Mouse (Mus musculus) embryonic facial prominence, embryonic 10.5 days (tissue): ENCODE results near the gene Mmp25. TPM values are rescaled to one million over a fixed set of nuclear protein-coding genes. Genes with fewer than 3 reads are reported as not detected.
A peak's percentile ranks its signal among the peaks of the same experiment; 100 is the strongest.

Experiments
- DNase-seq: peaks from one replicate; pipeline ENCODE4 v3.0.0-alpha.2; 2017; ENCODE audit warnings: low spot score
- H3K27ac ChIP-seq: fragments of 300-500 bp; sonication (generic); replicated peaks from 2 replicates; pipeline ENCODE4 v1.5.1; 2016; ENCODE audit warnings: mild to moderate bottlenecking
- H3K27me3 ChIP-seq: fragments of 300-500 bp; sonication (generic); replicated peaks from 2 replicates; pipeline ENCODE4 v1.6.1; 2016; ENCODE audit warnings: low read depth, mild to moderate bottlenecking; ENCODE audit not compliant: poor library complexity, severe bottlenecking
- H3K36me3 ChIP-seq: fragments of 300-500 bp; sonication (generic); replicated peaks from 2 replicates; pipeline ENCODE4 v1.6.1; 2016; ENCODE audit warnings: mild to moderate bottlenecking, moderate library complexity
- H3K4me1 ChIP-seq: fragments of 300-500 bp; sonication (generic); 2 replicates; pipeline ENCODE4 v1.6.1; 2016
- H3K4me3 ChIP-seq: fragments of 300-500 bp; sonication (generic); 2 replicates; pipeline ENCODE4 v1.5.1; 2016; ENCODE audit warnings: mild to moderate bottlenecking, moderate library complexity
- H3K9me3 ChIP-seq: fragments of 300-500 bp; sonication (generic); 2 replicates; pipeline ENCODE4 v1.6.1; 2016; ENCODE audit warnings: mild to moderate bottlenecking
- WGBS: fragments of 180-500 bp; shearing (Covaris S2); methylation state at CpG from one replicate; pipeline ENCODE4 v1.1.7; 2016; 5-methylcytosine and 5-hydroxymethylcytosine counted together
- polyA plus RNA-seq: library from polyadenylated mRNA; unstranded; fragments of >200 nt; fragmentation: Nextera tagmentation; extraction: Ambion mirVana; gene quantifications from 2 replicates; pipeline ENCODE4 v1.2.1, GENCODE M21; 2016

Mmp25 gene
- polyA plus RNA-seq, 1 experiment from 2014 or later = 0.69 TPM

GRCm38 (mm10) chr17:23592926-23593300 is 52.2 kb downstream of the Mmp25 start:
- Histone ChIP-seq H3K27ac (peak overlapping the region; percentile 88), H3K4me3 (peak overlapping the region; percentile 68), H3K36me3 (no peaks in the 10 kb centered on the region), H3K4me1 (peaks cover 10% of the 10 kb centered on the region), H3K9me3 (no peaks in the 10 kb centered on the region), H3K27me3 (no peaks in the 10 kb centered on the region)
- 15% methylated on average over 13 of the region's 13 CpGs for WGBS
- no peak for DNase-seq

- Histone ChIP-seq H3K9me3 (no peaks in the 10 kb centered on the region), H3K27ac (peak overlapping the region; percentile 88)
- 8% methylated on average over 34 of the region's 34 CpGs for WGBS
Observed at GRCm38 (mm10) chr17:23592208-23592925, 52.7 kb downstream of the Mmp25 start.

DNA sequence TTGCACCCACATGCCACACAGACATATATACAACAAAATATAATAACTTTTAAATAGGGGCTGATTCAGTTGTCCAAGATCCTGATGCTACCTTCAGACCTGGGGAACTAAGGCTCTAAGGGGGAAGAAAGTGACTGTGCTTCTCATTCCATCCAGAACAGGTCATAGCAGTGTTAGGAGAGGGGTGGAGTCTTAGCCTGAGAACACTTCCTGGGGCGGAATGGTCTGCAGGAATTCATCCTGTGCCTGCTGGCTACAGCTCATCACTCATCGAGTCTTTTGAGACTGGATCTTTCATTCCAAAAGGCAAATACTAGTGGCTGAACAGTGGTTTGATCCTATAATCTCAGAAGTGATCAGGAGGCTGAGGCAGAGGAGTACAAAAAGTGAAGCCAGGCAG is 57.8 kb downstream of the Mmp25 start:
- WGBS = 60% methylated on average over 2 of the region's 2 CpGs
- Histone ChIP-seq H3K4me1 (peaks cover 27% of the 10 kb centered on the region), H3K4me3 (no peak overlapping the region), H3K27ac (no peak overlapping the region), H3K27me3 (no peaks in the 10 kb centered on the region), H3K36me3 (peaks cover 21% of the 10 kb centered on the region), H3K9me3 (no peaks in the 10 kb centered on the region)
- DNase-seq = no peak

More at GRCm38 (mm10) chr17:23592208-23592925, 52.7 kb downstream of the Mmp25 start:
- H3K4me1 ChIP-seq = peaks cover 10% of the 10 kb centered on the region
- peak overlapping the region; percentile 68 for H3K4me3 ChIP-seq
- H3K36me3 ChIP-seq = no peaks in the 10 kb centered on the region
- H3K27me3 ChIP-seq = no peaks in the 10 kb centered on the region
- peak; percentile 99 for DNase-seq

DNA sequence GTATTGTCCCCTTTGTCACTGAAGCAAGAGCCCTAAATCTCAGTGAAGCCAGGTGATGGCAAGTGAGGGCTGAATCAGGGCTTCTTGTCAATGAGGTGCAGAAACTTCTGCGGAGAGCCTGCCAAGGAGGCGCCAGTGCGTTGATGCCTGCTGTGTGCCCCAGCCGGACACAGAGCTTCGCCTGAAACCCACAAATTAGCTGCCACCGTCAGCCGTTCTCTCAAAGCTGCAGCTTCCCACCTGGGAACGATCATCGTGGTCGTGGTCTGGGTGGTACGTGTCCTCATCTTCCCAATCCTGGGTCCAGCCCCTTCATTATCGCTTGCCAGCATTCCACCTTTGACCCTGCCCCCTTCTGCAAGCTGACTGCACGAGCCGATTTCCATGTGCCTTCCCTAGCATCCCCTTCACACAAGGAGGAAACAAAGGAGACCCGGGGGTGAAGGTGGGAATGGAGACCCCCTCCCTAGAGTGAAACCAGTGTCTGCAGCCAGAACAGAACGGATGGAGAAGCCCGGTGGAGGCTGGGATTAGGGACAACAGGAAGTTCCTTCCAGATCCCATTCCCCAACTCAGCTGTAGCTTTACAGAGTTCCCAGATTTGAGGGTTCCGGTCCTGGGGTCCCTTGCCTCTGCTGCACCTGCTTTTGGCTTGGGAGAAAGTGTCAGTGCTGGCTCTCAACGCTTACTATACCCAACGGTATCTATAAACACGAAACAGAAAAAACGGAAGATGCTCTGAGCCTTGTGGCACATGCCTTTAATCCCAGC is 59.2 kb downstream of the Mmp25 start:
- Histone ChIP-seq H3K9me3 (no peaks in the 10 kb centered on the region), H3K27ac (peak overlapping the region; percentile 85), H3K36me3 (peaks cover 25% of the 10 kb centered on the region), H3K4me1 (peaks cover 25% of the 10 kb centered on the region), H3K4me3 (peak overlapping the region; percentile 73), H3K27me3 (no peaks in the 10 kb centered on the region)
- under 1% methylated on average over 22 of the region's 22 CpGs for WGBS
- peak; percentile 78 for DNase-seq

DNA sequence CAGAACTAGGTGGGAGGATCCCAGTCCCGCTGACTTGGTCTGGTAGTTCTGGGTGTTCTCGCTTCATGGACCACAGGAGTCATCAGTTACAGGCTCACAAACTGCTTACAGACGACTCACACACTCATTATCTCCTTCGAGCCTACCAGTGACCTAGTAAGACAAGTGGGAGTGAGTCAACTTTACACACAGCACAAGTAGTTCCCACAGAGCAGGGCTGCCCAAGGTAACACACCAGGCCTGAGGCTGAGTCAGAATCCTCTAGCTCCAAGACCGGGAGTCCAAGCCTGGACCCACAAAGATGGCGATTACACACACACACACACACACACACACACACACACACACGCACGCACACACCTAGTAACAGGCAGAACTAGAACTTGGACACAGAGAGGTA is 60.3 kb downstream of the Mmp25 start:
- Histone ChIP-seq H3K9me3 (no peaks in the 10 kb centered on the region), H3K4me3 (peak overlapping the region; percentile 73), H3K27me3 (no peaks in the 10 kb centered on the region), H3K27ac (no peak overlapping the region), H3K4me1 (peaks cover 25% of the 10 kb centered on the region), H3K36me3 (peaks cover 36% of the 10 kb centered on the region)
- no peak for DNase-seq
- WGBS = 86% methylated on average over 8 of the region's 8 CpGs

Other genes starting within 250 kb of the Mmp25 start
- gene Vmn2r117, start 165.6 kb downstream of the Mmp25 start, polyA plus RNA-seq = not detected in 2 replicates
- 27.2 and 31.0 TPM in 2 replicates for gene Zfp213, start 81.0 kb downstream of the Mmp25 start, polyA plus RNA-seq
- 22.4 and 24.4 TPM in 2 replicates for gene Zfp13, start 45.8 kb downstream of the Mmp25 start, polyA plus RNA-seq
- 0.71 and 1.0 TPM in 2 replicates for gene Zscan10, start 44.4 kb downstream of the Mmp25 start, polyA plus RNA-seq
- 0.85 and 1.2 TPM in 2 replicates for gene Bicdl2, start 15.2 kb upstream of the Mmp25 start, polyA plus RNA-seq
- 30.4 and 39.7 TPM in 2 replicates for gene Hcfc1r1, start 28.3 kb upstream of the Mmp25 start, polyA plus RNA-seq
- 70.9 and 72.2 TPM in 2 replicates for gene Thoc6, start 28.6 kb upstream of the Mmp25 start, polyA plus RNA-seq
- 4.6 and 6.4 TPM in 2 replicates for gene Tnfrsf12a, start 32.2 kb upstream of the Mmp25 start, polyA plus RNA-seq
- 77.2 and 81.3 TPM in 2 replicates for gene Cldn6, start 34.0 kb upstream of the Mmp25 start, polyA plus RNA-seq
- 10.5 and 13.5 TPM in 2 replicates for gene Cldn9, start 38.7 kb upstream of the Mmp25 start, polyA plus RNA-seq
- gene 1520401A03Rik, start 77.5 kb upstream of the Mmp25 start, polyA plus RNA-seq = 0.05 TPM in 1 of 2 replicates, not detected in the other
- 61.6 and 62.0 TPM in 2 replicates for gene Pkmyt1, start 81.1 kb upstream of the Mmp25 start, polyA plus RNA-seq
- 12.6 and 14.1 TPM in 2 replicates for gene Paqr4, start 95.6 kb upstream of the Mmp25 start, polyA plus RNA-seq
- 8.3 and 9.6 TPM in 2 replicates for gene Kremen2, start 100.6 kb upstream of the Mmp25 start, polyA plus RNA-seq
- 168 and 178 TPM in 2 replicates for gene Flywch1, start 126.3 kb upstream of the Mmp25 start, polyA plus RNA-seq
- gene Flywch2, start 140.8 kb upstream of the Mmp25 start, polyA plus RNA-seq = 35.4 and 41.3 TPM in 2 replicates
- 511 and 516 TPM in 2 replicates for gene Srrm2, start 145.3 kb upstream of the Mmp25 start, polyA plus RNA-seq
- 1,075 and 1,103 TPM in 2 replicates for gene Elob, start 183.9 kb upstream of the Mmp25 start, polyA plus RNA-seq
- gene Prss33, start 190.8 kb upstream of the Mmp25 start, polyA plus RNA-seq = 0.21 TPM in 1 of 2 replicates, not detected in the other
- 0.45 TPM in 1 of 2 replicates, not detected in the other for gene Prss32, start 198.6 kb upstream of the Mmp25 start, polyA plus RNA-seq
- gene Prss41, start 198.9 kb upstream of the Mmp25 start, polyA plus RNA-seq = 3.2 and 3.6 TPM in 2 replicates
- gene Prss21, start 222.8 kb upstream of the Mmp25 start, polyA plus RNA-seq = not detected in 2 replicates
- not detected in 2 replicates for gene Dcpp1, start 235.6 kb upstream of the Mmp25 start, polyA plus RNA-seq
- not detected in 2 replicates for gene Dcpp2, start 235.6 kb upstream of the Mmp25 start, polyA plus RNA-seq